Mouse (Mus musculus) myocyte (in vitro differentiated cells): ENCODE data around the gene Gtpbp3. TPM values are rescaled to one million over a fixed set of nuclear protein-coding genes. Genes with fewer than 3 reads are reported as not detected.

Experiments
- H3K27me3 ChIP-seq: one replicate; pipeline ENCODE4 v1.6.1; 2011; ENCODE audit not compliant: control insufficient read depth, insufficient read depth, insufficient read length
- H3K36me3 ChIP-seq: one replicate; pipeline ENCODE4 v1.6.1; 2011; ENCODE audit not compliant: control insufficient read depth, insufficient read depth
- H3K4me2 ChIP-seq: one replicate; pipeline ENCODE4 v1.6.1; 2011; ENCODE audit warnings: low read depth, control low read depth
- H3K4me3 ChIP-seq: one replicate; pipeline ENCODE4 v1.5.1; 2011; ENCODE audit warnings: mild to moderate bottlenecking, control low read depth, moderate library complexity
- H3K79me2 ChIP-seq: one replicate; pipeline ENCODE4 v1.6.1; 2011; ENCODE audit not compliant: control insufficient read depth, insufficient read depth
- H3ac ChIP-seq: one replicate; pipeline ENCODE4 v1.6.1; 2011; ENCODE audit not compliant: control insufficient read depth, insufficient read length
- CEBPB ChIP-seq: IDR thresholded peaks from 2 replicates; pipeline ENCODE4 v1.6.1; 2011; ENCODE audit warnings: mild to moderate bottlenecking, moderate library complexity; ENCODE audit not compliant: poor library complexity, insufficient read depth, severe bottlenecking
- E2F4 ChIP-seq: IDR thresholded peaks from one replicate; pipeline ENCODE4 v1.6.1; 2011; ENCODE audit warnings: mild to moderate bottlenecking, control low read depth, moderate library complexity; ENCODE audit not compliant: insufficient read depth
- MAX ChIP-seq: IDR thresholded peaks from one replicate; pipeline ENCODE4 v1.6.1; 2011; ENCODE audit warnings: low read depth, mild to moderate bottlenecking, control low read depth
- MYOD1 ChIP-seq, 3 experiments: IDR thresholded peaks; one replicate each; pipeline ENCODE4 v1.6.1; 2011; ENCODE audit warnings: control low read depth in 2 of 3, low read depth in 2 of 3, mild to moderate bottlenecking in 2 of 3, moderate library complexity in 1 of 3; ENCODE audit not compliant: insufficient read length in 2 of 3, control insufficient read depth in 1 of 3
- MYOG ChIP-seq, 3 experiments: IDR thresholded peaks; one replicate each; pipeline ENCODE4 v1.6.1; 2011; ENCODE audit warnings: control low read depth in 2 of 3, low read depth in 2 of 3, mild to moderate bottlenecking in 2 of 3; ENCODE audit not compliant: insufficient read length in 2 of 3, control insufficient read depth in 1 of 3, insufficient read depth in 1 of 3
- POLR2A ChIP-seq: IDR thresholded peaks from one replicate; pipeline ENCODE4 v1.6.1; 2011; ENCODE audit warnings: low read depth, mild to moderate bottlenecking, control low read depth, moderate library complexity; ENCODE audit not compliant: insufficient read length
- POLR2AphosphoS2 ChIP-seq: IDR thresholded peaks from one replicate; pipeline ENCODE4 v1.6.1; 2011; ENCODE audit warnings: low read depth, control low read depth; ENCODE audit not compliant: insufficient read length
- REST ChIP-seq: IDR thresholded peaks from one replicate; pipeline ENCODE4 v1.6.1; 2011; ENCODE audit warnings: mild to moderate bottlenecking, control low read depth, moderate library complexity; ENCODE audit not compliant: insufficient read depth, insufficient read length
- SRF ChIP-seq: IDR thresholded peaks from one replicate; pipeline ENCODE4 v1.6.1; 2011; ENCODE audit warnings: low read depth; ENCODE audit not compliant: control insufficient read depth, insufficient read length
- TCF12 ChIP-seq: IDR thresholded peaks from one replicate; pipeline ENCODE4 v1.6.1; 2011; ENCODE audit warnings: mild to moderate bottlenecking, control low read depth; ENCODE audit not compliant: poor library complexity, insufficient read depth, severe bottlenecking
- TCF3 ChIP-seq: IDR thresholded peaks from one replicate; pipeline ENCODE4 v1.6.1; 2011; ENCODE audit warnings: low read depth, control low read depth; ENCODE audit not compliant: insufficient read length
- USF1 ChIP-seq: IDR thresholded peaks from one replicate; pipeline ENCODE4 v1.6.1; 2011; ENCODE audit warnings: low read depth, mild to moderate bottlenecking, control low read depth, moderate library complexity
- polyA plus RNA-seq: library from polyadenylated mRNA; unstranded; fragments of >200 nt; fragmentation: generic; extraction: Trizol; gene quantifications from one replicate; pipeline ENCODE4 v1.2.1, GENCODE M21; 2012; ENCODE audit warnings: missing spikeins

The Gtpbp3 gene
- polyA plus RNA-seq, 1 experiment, result 17.5 TPM

DNA sequence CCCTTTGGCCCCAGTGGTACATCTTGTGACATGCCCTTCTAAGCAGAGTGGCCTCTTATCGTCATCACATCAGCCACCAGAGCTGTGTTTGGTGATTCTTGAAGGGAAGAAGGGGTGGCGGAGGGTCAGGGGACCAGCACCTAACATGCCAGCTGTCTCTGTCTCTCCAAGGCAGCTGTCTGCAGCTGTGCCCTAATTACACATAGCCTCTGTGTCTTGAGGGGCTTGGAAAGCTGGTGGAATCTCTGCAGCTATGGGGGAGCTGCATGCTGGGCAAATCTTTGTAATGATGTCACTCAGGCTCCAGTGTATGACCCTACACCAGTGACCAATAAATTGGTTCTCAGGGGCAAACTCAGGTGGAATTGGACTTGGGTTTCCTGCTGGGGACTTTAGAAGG, 35.2 kb upstream of the Gtpbp3 start:
- Histone ChIP-seq H3K4me2 (no peak overlapping the region), H3K27me3 (no peaks in the 10 kb centered on the region), H3K79me2 (no peaks in the 10 kb centered on the region), H3ac (no peak overlapping the region), H3K4me3 (no peak overlapping the region), H3K36me3 (no peaks in the 10 kb centered on the region)
- peak in 2 of 3 experiments; percentile 98 to 99 for TF ChIP-seq MYOD1 (IDR thresholded peaks at IDR 0.05; ENCODE audit: control insufficient read depth in 1 of 3, insufficient read length in 2 of 3, low read depth in 2 of 3)
- TF ChIP-seq TCF12, result peak; percentile 61
- peak; percentile 60 to 87 (median 73) for TF ChIP-seq MYOG (IDR thresholded peaks at IDR 0.05; ENCODE audit: control insufficient read depth in 1 of 3, insufficient read depth in 1 of 3, insufficient read length in 2 of 3, low read depth in 2 of 3)
- TF ChIP-seq MAX, result no peak
- peak; percentile 87 for TF ChIP-seq TCF3

DNA sequence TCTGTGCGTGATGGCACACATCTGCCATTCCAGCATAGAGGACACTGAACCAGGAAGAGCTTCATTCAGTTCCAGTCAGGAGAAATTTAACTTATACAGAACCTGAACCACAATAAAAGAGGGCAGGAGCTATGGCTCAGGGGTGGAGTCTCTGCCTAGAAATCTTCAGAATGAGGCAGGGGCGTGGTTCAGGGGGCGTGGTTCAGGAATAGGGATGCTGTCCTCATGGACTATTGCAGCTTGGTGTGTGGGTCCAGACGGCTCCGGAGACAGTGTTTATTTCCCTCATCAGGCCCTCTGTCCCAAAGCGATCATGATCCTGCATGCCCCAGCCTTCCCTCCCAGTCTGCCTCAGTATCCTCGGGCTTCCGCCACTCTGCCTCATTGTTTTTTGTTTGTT, 33.2 kb upstream of the Gtpbp3 start:
- no peak overlapping the region for H3K4me3 ChIP-seq
- no peak overlapping the region for H3K4me2 ChIP-seq
- no peak for TF ChIP-seq SRF
- TF ChIP-seq TCF3, result no peak
- no peak for TF ChIP-seq USF1
- no peak for TF ChIP-seq E2F4
- TF ChIP-seq MAX, result no peak
- TF ChIP-seq MYOG (IDR thresholded peaks at IDR 0.05; ENCODE audit: control insufficient read depth in 1 of 3, insufficient read depth in 1 of 3, insufficient read length in 2 of 3, low read depth in 2 of 3), result no peak
- no peak for TF ChIP-seq CEBPB
- TF ChIP-seq POLR2A, result no peak
- TF ChIP-seq POLR2AphosphoS2, result no peak
- TF ChIP-seq TCF12, result no peak
- TF ChIP-seq REST, result no peak
- TF ChIP-seq MYOD1 (IDR thresholded peaks at IDR 0.05; ENCODE audit: control insufficient read depth in 1 of 3, insufficient read length in 2 of 3, low read depth in 2 of 3), result no peak
- H3K27me3 ChIP-seq, result no peaks in the 10 kb centered on the region
- no peaks in the 10 kb centered on the region for H3K79me2 ChIP-seq
- no peak overlapping the region for H3ac ChIP-seq
- H3K36me3 ChIP-seq, result no peaks in the 10 kb centered on the region

DNA sequence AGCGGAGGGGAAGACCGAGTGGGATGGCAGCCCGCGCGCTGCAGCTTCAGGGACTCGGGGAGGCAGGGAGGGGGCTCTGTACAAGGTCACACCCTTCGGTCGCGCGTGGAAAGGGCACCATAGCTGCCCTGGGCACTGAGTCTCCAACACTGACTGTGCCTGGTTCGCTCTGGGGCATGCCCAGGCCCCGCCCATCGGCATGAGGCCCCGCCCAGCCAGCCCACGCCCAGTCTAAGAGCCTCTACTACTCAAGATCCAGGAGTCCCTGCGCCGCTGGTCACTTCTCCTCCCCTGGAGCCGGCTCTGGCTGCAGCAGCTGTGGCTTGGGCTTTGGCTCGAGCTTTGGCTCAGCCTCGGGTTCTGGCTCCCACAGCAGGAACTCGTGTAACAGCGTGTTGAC, 31.0 kb upstream of the Gtpbp3 start:
- no peaks in the 10 kb centered on the region for H3K27me3 ChIP-seq
- no peak overlapping the region for H3ac ChIP-seq
- no peaks in the 10 kb centered on the region for H3K79me2 ChIP-seq
- TF ChIP-seq SRF (no peak), REST (no peak), POLR2A (no peak), MYOG (IDR thresholded peaks at IDR 0.05; ENCODE audit: control insufficient read depth in 1 of 3, insufficient read depth in 1 of 3, insufficient read length in 2 of 3, low read depth in 2 of 3) (no peak), USF1 (no peak), E2F4 (no peak), MYOD1 (IDR thresholded peaks at IDR 0.05; ENCODE audit: control insufficient read depth in 1 of 3, insufficient read length in 2 of 3, low read depth in 2 of 3) (no peak), TCF3 (no peak), CEBPB (no peak), TCF12 (no peak), MAX (no peak), POLR2AphosphoS2 (no peak)
- H3K4me3 ChIP-seq, result no peak overlapping the region
- H3K36me3 ChIP-seq, result no peaks in the 10 kb centered on the region
- no peak overlapping the region for H3K4me2 ChIP-seq

DNA sequence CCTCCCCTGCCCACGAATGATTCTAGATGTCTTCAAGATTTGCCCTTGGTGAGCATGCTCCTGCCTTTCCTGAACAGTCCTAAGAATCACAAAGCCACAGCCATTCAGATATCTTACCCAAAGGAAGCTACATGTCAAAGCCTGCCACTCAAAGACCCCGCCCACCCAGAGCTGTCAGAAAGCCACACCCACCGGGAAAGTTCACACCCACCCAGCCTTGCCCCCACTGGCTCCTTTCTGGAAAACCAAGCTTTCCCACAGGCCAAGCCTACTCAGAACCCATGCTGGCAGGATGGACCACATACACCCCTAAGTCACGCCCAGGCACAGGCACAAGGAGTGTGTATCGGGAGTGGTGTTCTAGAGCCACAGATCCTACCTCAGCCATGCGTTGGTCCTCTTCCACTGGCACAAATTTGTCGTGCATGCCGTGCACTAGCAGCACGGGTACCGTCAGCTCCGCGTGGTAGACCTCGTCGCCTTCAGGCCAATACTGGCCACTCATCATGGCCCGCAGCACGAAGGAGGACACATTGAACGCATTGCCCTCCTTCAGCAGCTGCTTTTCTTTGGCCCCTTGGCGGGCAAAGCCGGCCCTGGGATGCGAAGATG, 30.1 kb upstream of the Gtpbp3 start:
- Histone ChIP-seq H3ac (no peak overlapping the region), H3K36me3 (no peaks in the 10 kb centered on the region), H3K79me2 (peaks cover 7% of the 10 kb centered on the region), H3K4me2 (no peak overlapping the region), H3K27me3 (no peaks in the 10 kb centered on the region), H3K4me3 (no peak overlapping the region)
- TF ChIP-seq MYOD1 (IDR thresholded peaks at IDR 0.05; ENCODE audit: control insufficient read depth in 1 of 3, insufficient read length in 2 of 3, low read depth in 2 of 3) (no peak), USF1 (no peak), TCF3 (no peak), CEBPB (no peak), POLR2A (no peak), TCF12 (no peak), REST (no peak), E2F4 (no peak), MAX (no peak), MYOG (IDR thresholded peaks at IDR 0.05; ENCODE audit: control insufficient read depth in 1 of 3, insufficient read depth in 1 of 3, insufficient read length in 2 of 3, low read depth in 2 of 3) (no peak), POLR2AphosphoS2 (no peak), SRF (no peak)

DNA sequence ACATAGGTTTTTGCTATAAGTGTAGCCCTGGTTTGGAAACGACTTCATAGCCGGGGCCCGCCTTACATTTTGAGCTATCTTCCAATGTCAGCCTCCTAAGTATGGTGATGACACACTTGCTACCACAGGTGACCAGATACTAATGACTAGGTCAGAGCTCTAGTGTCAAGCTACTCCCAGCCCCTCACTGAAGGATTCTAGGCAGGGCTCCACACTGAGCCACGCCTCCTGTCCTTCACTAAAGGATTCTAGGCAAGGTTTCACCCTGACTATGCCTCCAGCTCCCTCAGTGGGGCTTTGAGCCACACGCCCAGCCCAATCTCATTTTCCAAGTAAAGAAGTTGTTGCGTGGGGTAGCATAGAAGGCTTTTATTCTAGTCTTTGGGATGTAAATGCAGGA, 27.2 kb upstream of the Gtpbp3 start:
- H3K79me2 ChIP-seq, result peaks cover 7% of the 10 kb centered on the region
- H3ac ChIP-seq, result no peak overlapping the region
- no peaks in the 10 kb centered on the region for H3K27me3 ChIP-seq
- no peak overlapping the region for H3K4me2 ChIP-seq
- no peaks in the 10 kb centered on the region for H3K36me3 ChIP-seq
- TF ChIP-seq E2F4 (no peak), MYOG (IDR thresholded peaks at IDR 0.05; ENCODE audit: control insufficient read depth in 1 of 3, insufficient read depth in 1 of 3, insufficient read length in 2 of 3, low read depth in 2 of 3) (no peak), TCF3 (no peak), REST (no peak)
- H3K4me3 ChIP-seq, result no peak overlapping the region
